Mouse (Mus musculus): ENCODE results near the gene Cfdp1. TPM values are rescaled to one million over a fixed set of nuclear protein-coding genes. Genes with fewer than 3 reads are reported as not detected.
A peak's percentile ranks its signal among the peaks of the same experiment; 100 is the strongest.

Cfdp1 gene
- polyA plus RNA-seq, 1 experiment from 2014 or later = 195 TPM

DNA sequence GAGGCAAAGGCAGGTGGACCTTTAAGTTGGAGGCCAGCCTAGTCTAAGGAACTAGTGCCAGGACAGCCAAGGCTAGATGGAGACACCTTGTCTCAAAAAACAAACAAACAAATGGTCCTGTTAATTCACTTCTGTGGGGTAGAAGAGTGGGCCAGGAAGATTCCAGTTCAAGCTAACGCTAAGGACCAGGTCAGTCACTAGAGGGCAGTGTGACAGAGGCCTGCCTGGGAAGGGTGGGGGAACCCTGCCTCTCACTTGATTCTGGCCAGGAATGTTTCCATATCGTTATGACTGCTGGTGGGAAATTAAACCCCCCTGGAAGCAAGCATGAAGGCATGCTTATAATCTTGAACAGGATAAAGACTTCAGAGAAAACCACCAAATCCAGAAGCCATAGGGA, 27.5 kb upstream of the Cfdp1 start:
- no peak overlapping the region for H3K27ac ChIP-seq
- H3K36me3 ChIP-seq = no peaks in the 10 kb centered on the region
- H3K9ac ChIP-seq = no peak overlapping the region
- ATAC-seq (ENCODE audit: insufficient read depth, low FRiP score, low read depth) = no peak
- peaks cover 5% of the 10 kb centered on the region; the same call in 1 of the 2 replicates for H3K4me1 ChIP-seq
- no peaks in the 10 kb centered on the region for H3K9me3 ChIP-seq
- H3K27me3 ChIP-seq (replicated peaks) = no peaks in the 10 kb centered on the region
- no peak overlapping the region for H3K4me3 ChIP-seq (replicated peaks)
- no peak overlapping the region for H3K4me2 ChIP-seq
- whole genome bisulfite sequencing = 1% methylated on average over 2 of the region's 2 CpGs

GRCm38 (mm10) chr8:111877711-111878110, 23.6 kb upstream of the Cfdp1 start:
- H3K27ac ChIP-seq = no peak overlapping the region
- H3K9ac ChIP-seq = no peak overlapping the region
- H3K4me3 ChIP-seq (replicated peaks) = no peak overlapping the region
- H3K4me1 ChIP-seq = peaks cover 5% of the 10 kb centered on the region; the same call in 1 of the 2 replicates
- no peaks in the 10 kb centered on the region for H3K9me3 ChIP-seq
- WGBS = 66% methylated on average over 9 of the region's 9 CpGs
- no peaks in the 10 kb centered on the region for H3K27me3 ChIP-seq (replicated peaks)
- no peaks in the 10 kb centered on the region for H3K36me3 ChIP-seq
- no peak overlapping the region for H3K4me2 ChIP-seq
- ATAC-seq (ENCODE audit: insufficient read depth, low FRiP score, low read depth) = no peak

DNA sequence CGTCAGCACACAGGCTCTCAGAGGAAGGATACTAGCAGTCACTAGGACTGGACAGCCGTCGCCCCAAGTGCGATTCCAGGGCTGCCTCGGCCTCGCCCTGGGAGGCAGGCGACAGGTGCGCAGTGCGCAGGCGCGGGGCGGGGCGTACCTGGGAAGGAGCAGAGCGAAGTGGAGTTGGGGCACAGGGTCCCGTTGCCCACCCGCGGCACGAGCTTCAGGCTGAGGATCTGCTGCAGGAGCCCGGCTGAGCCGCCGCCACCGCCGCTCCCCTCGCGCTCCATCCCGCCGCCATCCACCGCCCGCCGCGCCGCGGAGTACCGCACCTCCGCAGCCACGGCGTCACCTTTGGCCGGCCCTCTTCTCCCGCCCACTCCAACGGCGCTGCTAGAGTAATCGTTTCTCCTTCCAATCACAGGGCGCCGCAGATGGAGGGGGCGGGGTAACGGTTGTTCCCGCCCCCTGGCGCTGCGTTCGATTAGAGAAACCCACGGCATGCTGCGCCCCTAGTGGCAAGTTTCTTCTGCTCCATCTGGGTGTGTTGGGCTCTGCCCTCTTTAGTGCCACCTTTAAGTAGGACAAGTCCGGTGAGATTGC, 22.4 kb upstream of the Cfdp1 start, which contains the start of gene Tmem170:
Tmem170 (minus strand) TSS at position 396 of the 594 bp plus-strand sequence.
- peak; percentile 99 for ATAC-seq (ENCODE audit: insufficient read depth, low FRiP score, low read depth)
- whole genome bisulfite sequencing = 0% methylated on average over 48 of the region's 53 CpGs

GRCm38 (mm10) chr8:111875758-111876157, 21.7 kb upstream of the Cfdp1 start:
- Histone ChIP-seq H3K9me3 (no peaks in the 10 kb centered on the region), H3K4me3 (replicated peaks) (peak overlapping the region; percentile 98), H3K4me1 (peaks cover 5% of the 10 kb centered on the region; the same call in 1 of the 2 replicates), H3K4me2 (peak overlapping the region; percentile 69), H3K36me3 (no peaks in the 10 kb centered on the region), H3K27me3 (replicated peaks) (no peaks in the 10 kb centered on the region), H3K27ac (peak overlapping the region; percentile 86; the same call in 1 of the 2 replicates), H3K9ac (peak overlapping the region; percentile 68)
- 10% methylated on average over 9 of the region's 9 CpGs for WGBS
- no peak for ATAC-seq (ENCODE audit: insufficient read depth, low FRiP score, low read depth)

More for the DNA sequence above, 22.4 kb upstream of the Cfdp1 start, which contains the start of gene Tmem170:
- Histone ChIP-seq H3K27me3 (replicated peaks) (no peaks in the 10 kb centered on the region), H3K27ac (peak within 1 kb of the TSS; percentile 86), H3K9ac (peak within 1 kb of the TSS; percentile 68), H3K9me3 (no peaks in the 10 kb centered on the region), H3K36me3 (no peaks in the 10 kb centered on the region), H3K4me3 (replicated peaks) (peak within 1 kb of the TSS; percentile 98), H3K4me2 (peak within 1 kb of the TSS; percentile 69), H3K4me1 (peaks cover 5% of the 10 kb centered on the region; the same call in 1 of the 2 replicates)

DNA sequence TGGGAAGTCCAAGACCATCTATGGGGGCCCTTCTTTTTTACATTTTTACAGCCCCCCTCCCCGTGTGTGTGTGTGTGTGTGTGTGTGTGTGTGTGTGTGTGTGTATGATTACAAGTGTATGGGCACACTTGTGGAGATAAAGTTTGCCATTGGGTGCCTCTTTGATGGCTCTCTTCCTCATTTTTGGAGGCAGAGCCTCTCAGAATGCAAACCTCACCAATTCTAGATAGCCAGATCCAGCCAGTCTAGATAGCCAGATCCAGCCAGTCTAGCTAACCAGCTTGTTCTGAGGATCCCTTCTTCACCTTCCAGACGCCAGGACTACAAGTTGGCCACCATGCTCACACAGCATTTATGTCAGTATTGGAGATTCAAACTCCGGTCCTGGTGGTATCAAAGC, 17.2 kb upstream of the Cfdp1 start:
- Histone ChIP-seq H3K4me3 (replicated peaks) (no peak overlapping the region), H3K27me3 (replicated peaks) (no peaks in the 10 kb centered on the region), H3K27ac (no peak overlapping the region), H3K4me2 (no peak overlapping the region), H3K9me3 (no peaks in the 10 kb centered on the region), H3K36me3 (0 out of 2 replicates have a peak, but pooled peaks cover 4% of the 10 kb centered on the region), H3K9ac (no peak overlapping the region), H3K4me1 (no peaks in the 10 kb centered on the region)
- whole genome bisulfite sequencing = 93% methylated on average over 3 of the region's 3 CpGs
- ATAC-seq (ENCODE audit: insufficient read depth, low FRiP score, low read depth) = no peak

GRCm38 (mm10) chr8:111870379-111870778, 16.3 kb upstream of the Cfdp1 start:
- Histone ChIP-seq H3K9ac (no peak overlapping the region), H3K4me1 (no peaks in the 10 kb centered on the region), H3K4me2 (no peak overlapping the region), H3K27ac (no peak overlapping the region), H3K9me3 (no peaks in the 10 kb centered on the region), H3K36me3 (0 out of 2 replicates have a peak, but pooled peaks cover 4% of the 10 kb centered on the region), H3K27me3 (replicated peaks) (no peaks in the 10 kb centered on the region), H3K4me3 (replicated peaks) (no peak overlapping the region)
- WGBS = 83% methylated on average over 3 of the region's 3 CpGs
- ATAC-seq (ENCODE audit: insufficient read depth, low FRiP score, low read depth) = no peak

DNA sequence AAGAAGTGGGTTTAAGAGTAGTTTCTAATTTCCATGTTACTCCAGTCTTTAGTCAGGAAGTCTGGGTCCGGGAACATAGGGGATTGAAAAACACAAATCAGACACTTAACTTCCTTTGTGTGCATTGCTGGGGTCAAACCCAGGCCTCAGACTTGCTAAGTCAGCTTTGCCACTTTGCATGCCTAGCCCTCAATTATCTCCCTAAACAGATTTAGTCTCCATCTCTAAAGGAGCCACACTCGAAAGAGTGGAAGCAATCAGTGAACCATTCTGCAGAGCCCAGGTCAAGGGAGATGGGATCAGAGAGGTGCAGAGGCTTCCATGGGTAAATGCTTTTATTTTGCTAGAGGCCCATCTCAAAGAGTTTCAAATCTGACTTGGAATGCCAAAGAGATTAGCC, 14.6 kb upstream of the Cfdp1 start:
- no peaks in the 10 kb centered on the region for H3K9me3 ChIP-seq
- no peak for ATAC-seq (ENCODE audit: insufficient read depth, low FRiP score, low read depth)
- no peak overlapping the region for H3K9ac ChIP-seq
- no peaks in the 10 kb centered on the region for H3K27me3 ChIP-seq (replicated peaks)
- H3K4me1 ChIP-seq = no peaks in the 10 kb centered on the region
- H3K27ac ChIP-seq = no peak overlapping the region
- no peak overlapping the region for H3K4me3 ChIP-seq (replicated peaks)
- 53% methylated on average over 2 of the region's 2 CpGs for WGBS
- H3K4me2 ChIP-seq = no peak overlapping the region
- 0 out of 2 replicates have a peak, but pooled peaks cover 4% of the 10 kb centered on the region for H3K36me3 ChIP-seq

DNA sequence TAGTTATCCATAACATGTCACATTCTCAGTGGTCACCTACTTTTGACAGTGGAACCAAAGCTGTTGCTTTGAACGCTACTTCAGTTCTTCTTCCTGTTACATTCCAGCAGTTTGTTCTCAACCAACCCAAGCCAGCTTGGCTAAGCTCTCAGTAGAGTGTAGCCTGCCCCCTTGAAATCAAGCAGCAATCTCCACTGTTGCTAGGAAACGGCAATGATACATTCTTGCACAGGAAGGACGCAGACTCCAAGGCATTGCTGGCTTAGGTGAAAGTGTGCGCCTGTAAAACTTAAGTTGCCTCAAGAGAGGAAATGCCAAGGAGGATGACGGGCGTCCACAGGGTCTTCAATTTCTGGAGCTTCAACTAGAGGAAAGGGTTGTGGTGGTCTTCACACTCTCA, 11.8 kb upstream of the Cfdp1 start:
- no peaks in the 10 kb centered on the region for H3K4me1 ChIP-seq
- H3K27me3 ChIP-seq (replicated peaks) = no peaks in the 10 kb centered on the region
- H3K9me3 ChIP-seq = no peaks in the 10 kb centered on the region
- WGBS = 82% methylated on average over 6 of the region's 6 CpGs
- ATAC-seq (ENCODE audit: insufficient read depth, low FRiP score, low read depth) = no peak
- no peak overlapping the region for H3K4me3 ChIP-seq (replicated peaks)
- 0 out of 2 replicates have a peak, but pooled peaks cover 4% of the 10 kb centered on the region for H3K36me3 ChIP-seq
- no peak overlapping the region for H3K27ac ChIP-seq
- no peak overlapping the region for H3K4me2 ChIP-seq
- H3K9ac ChIP-seq = no peak overlapping the region

GRCm38 (mm10) chr8:111865130-111865852, 11.2 kb upstream of the Cfdp1 start:
- H3K9me3 ChIP-seq = no peaks in the 10 kb centered on the region
- no peak overlapping the region for H3K9ac ChIP-seq
- ATAC-seq (ENCODE audit: insufficient read depth, low FRiP score, low read depth) = peak; percentile 87
- H3K27ac ChIP-seq = no peak overlapping the region
- WGBS = 75% methylated on average over 8 of the region's 8 CpGs
- H3K27me3 ChIP-seq (replicated peaks) = no peaks in the 10 kb centered on the region
- 0 out of 2 replicates have a peak, but pooled peaks cover 4% of the 10 kb centered on the region for H3K36me3 ChIP-seq
- H3K4me2 ChIP-seq = no peak overlapping the region
- H3K4me3 ChIP-seq (replicated peaks) = no peak overlapping the region
- H3K4me1 ChIP-seq = no peaks in the 10 kb centered on the region

GRCm38 (mm10) chr8:111864648-111865047, 10.6 kb upstream of the Cfdp1 start:
- no peaks in the 10 kb centered on the region for H3K27me3 ChIP-seq (replicated peaks)
- no peaks in the 10 kb centered on the region for H3K9me3 ChIP-seq
- H3K36me3 ChIP-seq = no peaks in the 10 kb centered on the region
- H3K9ac ChIP-seq = no peak overlapping the region
- H3K27ac ChIP-seq = no peak overlapping the region
- ATAC-seq (ENCODE audit: insufficient read depth, low FRiP score, low read depth) = no peak
- H3K4me3 ChIP-seq (replicated peaks) = no peak overlapping the region
- H3K4me2 ChIP-seq = no peak overlapping the region
- no peaks in the 10 kb centered on the region for H3K4me1 ChIP-seq
- WGBS = 77% methylated on average over 8 of the region's 8 CpGs

GRCm38 (mm10) chr8:111863280-111863679, 9.2 kb upstream of the Cfdp1 start:
- no peak overlapping the region for H3K4me2 ChIP-seq
- H3K9me3 ChIP-seq = no peaks in the 10 kb centered on the region
- H3K36me3 ChIP-seq = no peaks in the 10 kb centered on the region
- no peaks in the 10 kb centered on the region for H3K4me1 ChIP-seq
- WGBS = 80% methylated on average over 4 of the region's 4 CpGs
- no peak overlapping the region for H3K4me3 ChIP-seq (replicated peaks)
- H3K9ac ChIP-seq = no peak overlapping the region
- no peak overlapping the region for H3K27ac ChIP-seq
- H3K27me3 ChIP-seq (replicated peaks) = no peaks in the 10 kb centered on the region
- no peak for ATAC-seq (ENCODE audit: insufficient read depth, low FRiP score, low read depth)

GRCm38 (mm10) chr8:111855977-111856376, 1.9 kb upstream of the Cfdp1 start:
- 88% methylated on average over 12 of the region's 12 CpGs for WGBS

More at GRCm38 (mm10) chr8:111855977-111856376, 1.9 kb upstream of the Cfdp1 start:
- Histone ChIP-seq H3K27me3 (replicated peaks) (no peaks in the 10 kb centered on the region), H3K9me3 (no peaks in the 10 kb centered on the region), H3K4me2 (no peak overlapping the region), H3K36me3 (no peaks in the 10 kb centered on the region), H3K4me3 (replicated peaks) (no peak overlapping the region), H3K27ac (no peak overlapping the region), H3K4me1 (peaks cover 3% of the 10 kb centered on the region; the same call in 1 of the 2 replicates), H3K9ac (no peak overlapping the region)
- ATAC-seq (ENCODE audit: insufficient read depth, low FRiP score, low read depth) = no peak

Measured in stomach, embryonic 15.5 days (tissue).